Mouse (Mus musculus) adrenal gland (tissue): ENCODE measurements around the gene Amz1.

Experiments
- intact Hi-C: fragments of 180-260 bp; cut with DNase I; formaldehyde crosslinking; loops from one replicate; pipeline ENCODE4 v1.15.1; 2025
- long read RNA-seq, 2 experiments: library from polyadenylated mRNA; unstranded; transcript quantifications; one replicate each; pipeline ENCODE4 v2.0.0; 2020; ENCODE audit warnings: borderline replicate concordance in 1 of 2; ENCODE audit not compliant: insufficient replicate concordance in 1 of 2

Amz1 gene
- long read RNA-seq, experiment 1, partial matches to known transcripts = 0 of 1 reads
- long read RNA-seq, experiment 1, other reads (novel, unspliced or antisense) = 1 of 1 reads
- long read RNA-seq, experiment 2, partial matches to known transcripts = 2 of 2 reads
- long read RNA-seq, experiment 2, other reads (novel, unspliced or antisense) = 0 of 2 reads

DNA sequence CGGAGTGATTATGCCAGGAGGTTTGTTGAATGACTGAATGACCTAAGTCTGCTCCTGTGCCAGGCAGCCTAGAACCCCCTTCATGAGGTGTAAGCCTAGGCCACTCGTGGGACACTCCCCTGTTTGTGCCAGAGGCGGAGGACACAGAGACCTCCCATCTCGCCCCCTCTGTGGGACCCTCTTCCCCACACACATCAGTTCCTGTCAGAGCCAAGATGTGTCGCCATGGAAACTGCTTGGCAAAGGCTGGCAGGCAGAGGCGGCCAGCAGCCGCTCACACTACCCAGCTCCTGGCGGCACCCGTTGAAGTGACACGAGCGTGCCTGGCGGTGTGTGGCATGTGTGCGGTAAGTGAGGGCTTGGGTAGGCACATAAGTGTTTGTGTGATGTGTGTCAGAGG lies at the start of gene Amz1:
TSS of gene Amz1 (plus strand) at position 306 of the 400 bp plus-strand sequence.
- intact Hi-C loops = no loop called here

- intact Hi-C loops = no loop called here
Observed at GRCm38 (mm10) chr5:140675079-140675478, 48.8 kb upstream of the Amz1 start.

- intact Hi-C loops = no loop called here
Observed at GRCm38 (mm10) chr5:140675640-140676039, 48.3 kb upstream of the Amz1 start.

- intact Hi-C loops = no loop called here
Observed at GRCm38 (mm10) chr5:140677137-140677536, 46.8 kb upstream of the Amz1 start.

DNA sequence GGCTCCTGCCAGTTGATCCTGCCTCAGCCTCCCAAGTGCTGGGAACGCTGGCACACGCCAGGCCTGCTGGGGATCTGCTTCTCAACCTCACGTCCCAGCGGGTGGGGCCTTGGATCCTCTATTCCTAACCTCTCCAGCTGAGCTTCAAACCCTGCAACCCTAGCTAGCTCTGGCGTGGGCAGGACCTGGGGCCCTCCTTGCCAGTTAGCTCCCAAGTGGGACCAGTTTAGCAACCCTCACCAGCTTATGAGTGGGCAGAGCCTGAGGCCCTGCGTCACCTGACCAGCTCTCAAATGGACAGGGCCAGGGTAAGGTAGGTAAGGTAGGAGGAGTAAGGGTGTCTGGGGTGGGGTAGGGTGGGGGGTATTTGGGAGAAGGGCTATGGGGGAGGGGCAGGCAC lies 43.9 kb upstream of the Amz1 start:
- intact Hi-C loops = loop anchor here (5.0 kb wide), 1 partner anchor 58 kb away; no protein-coding TSS in a partner anchor

DNA sequence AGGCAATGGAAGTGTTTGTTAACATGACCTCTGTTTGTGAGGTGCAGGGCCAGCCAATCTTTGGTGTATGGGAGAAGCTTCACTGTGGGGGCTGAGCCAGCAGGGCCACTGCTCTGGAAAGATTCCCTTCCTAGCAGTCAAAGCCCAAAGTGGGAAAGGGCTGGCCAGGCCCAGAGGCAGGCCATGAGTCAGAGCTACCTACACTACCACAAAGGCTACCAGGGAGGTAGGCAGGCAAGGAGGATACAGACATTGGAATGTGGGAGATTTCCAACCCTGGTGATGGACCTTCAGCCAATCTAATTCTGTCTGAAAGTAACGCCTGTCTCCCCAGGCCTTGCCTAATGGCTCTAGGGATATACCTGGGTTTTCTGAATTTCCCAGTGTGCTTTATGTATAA lies 43.0 kb upstream of the Amz1 start:
- intact Hi-C loops = loop anchor here (5.0 kb wide), 1 partner anchor 59 kb away; no protein-coding TSS in a partner anchor

- intact Hi-C loops = loop anchor here (5.0 kb wide), 1 partner anchor 60 kb away; no protein-coding TSS in a partner anchor
Observed at GRCm38 (mm10) chr5:140682113-140682512, 41.8 kb upstream of the Amz1 start.

GRCm38 (mm10) chr5:140684343-140685148 lies 39.4 kb upstream of the Amz1 start:
- intact Hi-C loops = loop anchor here (5.0 kb wide), 1 partner anchor 62 kb away; no protein-coding TSS in a partner anchor

GRCm38 (mm10) chr5:140688434-140688833 lies 35.5 kb upstream of the Amz1 start:
- intact Hi-C loops = no loop called here

- intact Hi-C loops = no loop called here
Observed at GRCm38 (mm10) chr5:140695987-140696386, 27.9 kb upstream of the Amz1 start.

DNA sequence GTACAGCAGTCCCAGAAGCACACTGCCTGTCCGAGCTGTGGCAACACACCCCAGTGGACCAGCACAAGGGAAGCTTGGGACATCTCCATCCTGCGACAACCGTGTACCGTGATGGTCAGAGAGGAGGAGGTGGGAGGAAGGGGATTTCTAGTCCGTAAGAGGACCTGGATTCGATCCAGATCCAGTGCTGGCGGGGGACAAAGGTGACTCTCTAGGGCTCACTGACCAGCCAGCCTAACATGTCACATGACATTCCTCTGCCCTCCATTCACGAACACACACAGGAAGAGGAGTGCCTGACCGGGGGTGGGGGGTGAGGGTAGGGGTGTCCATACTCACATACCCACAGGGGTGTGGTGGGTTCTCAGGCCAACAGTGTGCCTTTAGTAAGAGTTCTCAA lies 24.2 kb upstream of the Amz1 start:
- intact Hi-C loops = no loop called here

- intact Hi-C loops = no loop called here
Observed at GRCm38 (mm10) chr5:140701661-140702060, 22.3 kb upstream of the Amz1 start.

DNA sequence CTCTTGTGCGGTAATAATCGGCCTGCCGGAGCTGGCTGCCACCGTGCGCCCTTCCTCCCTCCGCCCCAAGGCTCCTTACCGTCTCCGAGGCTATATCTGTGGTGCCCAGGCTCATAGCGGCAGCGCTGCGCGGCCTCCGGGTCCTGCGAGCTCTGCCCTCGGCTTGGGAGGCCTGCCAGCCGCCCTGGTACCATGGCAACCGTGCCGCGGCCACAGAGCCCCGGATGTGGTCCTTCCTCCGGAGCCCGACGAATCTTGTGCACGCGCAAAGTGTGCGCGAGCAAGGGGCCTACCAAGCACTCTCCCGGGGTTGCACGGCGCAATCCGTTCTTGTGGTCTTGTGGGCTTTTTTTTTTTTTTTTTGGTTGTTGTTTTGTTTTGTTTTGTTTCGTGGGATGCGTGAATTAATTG lies 21.8 kb upstream of the Amz1 start, which contains the start of gene Iqce:
TSS of gene Iqce (minus strand) at position 276 of the 411 bp plus-strand sequence.
- intact Hi-C loops = no loop called here

- intact Hi-C loops = no loop called here
Observed at GRCm38 (mm10) chr5:140702618-140703175, 21.2 kb upstream of the Amz1 start.

GRCm38 (mm10) chr5:140703480-140704377 lies 20.2 kb upstream of the Amz1 start:
- intact Hi-C loops = no loop called here

GRCm38 (mm10) chr5:140704378-140705251 lies 19.3 kb upstream of the Amz1 start, which contains the start of gene Brat1:
TSS of gene Brat1 (plus strand) at chr5:140705011.
- intact Hi-C loops = loop anchor here (5.0 kb wide), 1 partner anchor 43 kb away; no protein-coding TSS in a partner anchor

- intact Hi-C loops = loop anchor here (5.0 kb wide), 1 partner anchor 42 kb away; no protein-coding TSS in a partner anchor
Observed at GRCm38 (mm10) chr5:140705501-140706171, 18.3 kb upstream of the Amz1 start.

DNA sequence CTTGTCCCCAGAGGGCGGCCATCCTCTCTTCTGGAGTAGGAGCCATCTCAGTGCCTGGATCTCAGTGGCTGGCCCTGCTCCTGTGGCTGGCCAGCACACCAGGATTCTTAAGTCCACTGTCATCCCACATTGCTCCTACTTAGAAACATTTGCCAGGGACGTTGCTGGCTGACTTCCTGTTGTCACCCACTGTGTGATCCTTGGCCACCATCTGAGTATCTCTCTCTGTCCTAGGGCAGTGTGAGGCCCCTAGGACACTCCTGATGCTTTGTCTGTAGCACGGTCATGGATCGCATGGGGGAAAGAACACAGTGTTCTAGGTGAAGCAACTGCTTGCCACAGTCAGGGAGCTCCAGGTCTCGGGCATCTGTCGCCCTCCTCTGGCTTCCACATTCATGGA lies 13.6 kb upstream of the Amz1 start:
- intact Hi-C loops = no loop called here

DNA sequence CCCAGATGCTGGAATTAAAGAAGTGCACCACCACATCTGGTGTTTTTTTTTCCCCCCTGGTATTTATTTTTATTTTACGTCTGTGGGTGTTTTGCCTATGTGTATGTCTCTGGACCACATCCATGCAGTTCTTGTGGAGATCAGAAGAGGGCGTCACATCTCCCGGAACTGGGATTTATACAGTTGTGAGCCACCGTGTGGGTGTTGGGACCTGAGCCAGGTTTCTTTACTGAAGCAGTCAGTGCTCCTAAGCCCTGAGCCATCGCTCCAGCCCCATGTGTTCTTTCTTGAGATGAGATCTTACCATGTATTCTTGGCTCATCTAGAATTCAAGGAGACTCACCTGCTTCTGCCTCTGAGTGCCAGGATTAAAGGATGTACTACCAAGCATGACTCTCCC lies 12.9 kb upstream of the Amz1 start:
- intact Hi-C loops = no loop called here
